Mouse (Mus musculus) liver, adult 2 months (tissue): ENCODE data around the gene Thrb. TPM values are rescaled to one million over a fixed set of nuclear protein-coding genes. Genes with fewer than 3 reads are reported as not detected.

Experiments
- DNase-seq: peaks from one replicate; pipeline ENCODE4 v3.0.0-alpha.2; 2011; ENCODE audit warnings: low read depth, low spot score; ENCODE audit errors: extremely low read depth
- H3K27ac ChIP-seq: fragments of 200-500 bp; replicated peaks from 2 replicates; pipeline ENCODE4 v1.5.1; 2012; ENCODE audit warnings: low read depth, mild to moderate bottlenecking, control low read depth, inconsistent platforms, low read length; ENCODE audit not compliant: insufficient read depth
- H3K27me3 ChIP-seq: fragments of 200-500 bp; 2 replicates; pipeline ENCODE4 v1.6.1; 2012; ENCODE audit warnings: mild to moderate bottlenecking, moderate library complexity, low read length, inconsistent platforms; ENCODE audit not compliant: control insufficient read depth, insufficient read depth
- H3K36me3 ChIP-seq: fragments of 200-500 bp; 2 replicates; pipeline ENCODE4 v1.6.1; 2012; ENCODE audit warnings: low read length, inconsistent platforms; ENCODE audit not compliant: control insufficient read depth, insufficient read depth
- H3K4me1 ChIP-seq: fragments of 200-500 bp; 2 replicates; pipeline ENCODE4 v1.6.1; 2011; ENCODE audit warnings: low read length; ENCODE audit not compliant: control insufficient read depth, insufficient read depth
- H3K4me3 ChIP-seq: fragments of 200-500 bp; 2 replicates; pipeline ENCODE4 v1.5.1; 2011; ENCODE audit warnings: low read depth, mild to moderate bottlenecking, control low read depth, low read length, moderate library complexity; ENCODE audit not compliant: insufficient read depth
- H3K79me2 ChIP-seq: fragments of 200-500 bp; 2 replicates; pipeline ENCODE4 v1.6.1; 2012; ENCODE audit warnings: inconsistent platforms, mild to moderate bottlenecking, low read length, moderate library complexity; ENCODE audit not compliant: control insufficient read depth, insufficient read depth
- H3K9ac ChIP-seq: fragments of 200-500 bp; 2 replicates; pipeline ENCODE4 v1.6.1; 2012; ENCODE audit warnings: low read depth, mild to moderate bottlenecking, control low read depth, inconsistent platforms, low read length
- CTCF ChIP-seq: fragments of 200-500 bp; IDR thresholded peaks from 2 replicates; pipeline ENCODE4 v1.5.1; 2011; ENCODE audit warnings: low read depth, low read length, control low read depth
- POLR2A ChIP-seq: fragments of 200-500 bp; IDR thresholded peaks from 2 replicates; pipeline ENCODE4 v1.6.1; 2011; ENCODE audit warnings: low read length, control low read depth; ENCODE audit not compliant: insufficient read depth; ENCODE audit errors: extremely low read depth
- WGBS: fragments of 180-500 bp; shearing (Covaris S2); methylation state at CpG from one replicate; pipeline ENCODE4 v1.1.7; 2018; 5-methylcytosine and 5-hydroxymethylcytosine counted together
- polyA plus RNA-seq: library from polyadenylated mRNA; depleted of rRNA; stranded (reverse); fragments of >200 nt; gene quantifications from 2 replicates; pipeline ENCODE4 v1.2.3, GENCODE M21; 2012
- total RNA-seq: library from RNA; depleted of rRNA; stranded (reverse); fragments of >200 nt; gene quantifications from 2 replicates; pipeline ENCODE4 v1.2.3, GENCODE M21; 2014

Thrb gene
- total and polyA plus RNA-seq, 2 experiments = 8.6 to 34.6 TPM

DNA sequence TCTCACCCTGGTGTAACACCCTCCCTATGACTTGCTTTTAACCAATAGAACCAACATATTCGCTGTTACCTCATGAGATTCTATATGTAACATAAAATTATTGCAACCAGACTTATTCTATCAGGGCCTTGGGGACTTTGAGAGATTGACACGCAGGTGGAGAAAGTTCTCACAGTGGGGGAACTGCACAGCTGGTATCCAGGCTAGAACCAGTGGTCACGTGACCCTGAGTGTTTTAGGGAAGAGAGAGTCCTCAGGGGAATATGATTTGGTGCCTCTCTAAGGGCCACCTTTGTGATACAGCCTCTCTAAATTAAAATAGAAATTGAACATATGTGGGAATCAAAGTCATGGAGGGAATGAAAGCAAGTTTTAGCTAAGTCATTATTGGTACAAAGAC, 371.9 kb downstream of the Thrb start:
- no peak overlapping the region for H3K4me3 ChIP-seq
- H3K9ac ChIP-seq = no peak overlapping the region
- no peak overlapping the region for H3K27ac ChIP-seq
- no peaks in the 10 kb centered on the region for H3K79me2 ChIP-seq
- DNase-seq = no peak
- H3K4me1 ChIP-seq = peaks cover 3% of the 10 kb centered on the region; the same call in 1 of the 2 replicates
- no peaks in the 10 kb centered on the region for H3K27me3 ChIP-seq
- 89% methylated on average over 3 of the region's 3 CpGs for WGBS
- H3K36me3 ChIP-seq = peaks cover 58% of the 10 kb centered on the region
- TF ChIP-seq POLR2A (no peak), CTCF (no peak)

DNA sequence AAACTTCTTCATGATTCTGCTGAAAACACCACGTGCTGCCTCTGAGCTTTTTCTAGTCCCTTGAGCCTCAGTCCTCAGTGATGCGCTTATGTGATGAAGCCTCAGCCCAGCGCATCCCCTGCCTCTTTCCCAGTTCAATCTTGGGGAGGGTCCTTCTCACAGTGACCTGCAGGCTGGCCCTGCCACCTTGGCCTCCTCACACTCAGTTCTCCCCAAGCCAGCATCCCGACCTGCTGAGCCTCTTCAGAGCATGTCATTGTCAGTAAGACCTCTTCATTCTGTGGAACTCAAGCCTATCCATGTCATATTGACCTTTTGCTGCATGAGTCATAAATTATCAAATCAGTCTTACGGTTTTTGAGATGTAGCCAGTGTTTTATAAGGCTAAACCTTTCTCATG, 376.5 kb downstream of the Thrb start:
- Histone ChIP-seq H3K27ac (no peak overlapping the region), H3K27me3 (no peaks in the 10 kb centered on the region), H3K4me3 (no peak overlapping the region), H3K36me3 (peaks cover 30% of the 10 kb centered on the region), H3K9ac (no peak overlapping the region), H3K4me1 (no peaks in the 10 kb centered on the region), H3K79me2 (no peaks in the 10 kb centered on the region)
- DNase-seq = no peak
- TF ChIP-seq CTCF (no peak), POLR2A (no peak)
- 81% methylated on average over 5 of the region's 5 CpGs for WGBS

DNA sequence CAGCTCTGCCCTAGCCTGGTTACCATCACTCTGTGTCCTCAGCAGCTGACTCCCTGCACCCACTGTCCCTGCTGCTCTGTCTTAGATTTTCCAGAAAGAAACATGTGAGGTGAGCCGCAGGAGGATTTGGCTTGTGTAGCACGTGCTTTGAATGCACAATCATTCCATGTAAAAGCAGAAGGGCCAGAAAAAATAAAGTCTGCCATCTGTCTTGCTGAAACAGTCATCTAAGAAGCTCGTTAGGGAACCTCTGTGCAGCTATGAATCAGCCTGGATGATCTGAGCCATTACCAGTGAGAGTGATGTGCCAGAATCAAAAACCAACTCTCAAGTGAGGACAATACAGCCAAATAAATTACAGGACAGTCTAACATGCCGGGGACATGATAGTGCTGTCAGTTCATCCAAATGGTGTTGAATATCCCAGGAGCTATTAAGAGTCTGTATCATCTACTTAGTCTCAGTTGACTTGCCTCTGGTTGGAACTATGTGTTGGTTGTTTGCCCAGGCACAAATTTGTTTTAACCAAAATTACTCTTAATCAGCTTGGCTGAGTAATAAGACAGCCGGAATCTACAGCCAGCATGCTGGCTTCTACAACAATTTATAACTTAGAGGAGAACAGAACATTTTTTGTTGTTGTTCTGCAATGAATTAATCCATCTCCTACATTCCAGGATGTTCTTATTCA, 402.2 kb downstream of the Thrb start:
- WGBS = 77% methylated on average over 5 of the region's 5 CpGs
- H3K36me3 ChIP-seq = no peaks in the 10 kb centered on the region

More for the DNA sequence above, 402.2 kb downstream of the Thrb start:
- Histone ChIP-seq H3K79me2 (no peaks in the 10 kb centered on the region), H3K4me1 (no peaks in the 10 kb centered on the region), H3K27me3 (no peaks in the 10 kb centered on the region), H3K9ac (no peak overlapping the region), H3K27ac (no peak overlapping the region), H3K4me3 (no peak overlapping the region)
- no peak for TF ChIP-seq CTCF
- no peak for DNase-seq
